Mouse (Mus musculus): ENCODE results near the gene Bcar1.

Bcar1 gene

GRCm38 (mm10) chr8:111716603-111717487, 26.8 kb downstream of the Bcar1 start:
- no peak for DNase-seq (ENCODE audit: low read depth, low spot score)

GRCm38 (mm10) chr8:111715514-111715913, 28.1 kb downstream of the Bcar1 start:
- no peak for DNase-seq (ENCODE audit: low read depth, low spot score)

- DNase-seq (ENCODE audit: low read depth, low spot score) = no peak
These were observed 29.3 kb downstream of the Bcar1 start for GRCm38 (mm10) chr8:111714295-111714694.

GRCm38 (mm10) chr8:111713817-111714216, 29.8 kb downstream of the Bcar1 start:
- DNase-seq (ENCODE audit: low read depth, low spot score) = no peak

- DNase-seq (ENCODE audit: low read depth, low spot score) = no peak
These were observed 30.3 kb downstream of the Bcar1 start for GRCm38 (mm10) chr8:111713291-111713690.

- DNase-seq (ENCODE audit: low read depth, low spot score) = no peak
These were observed 31.0 kb downstream of the Bcar1 start for GRCm38 (mm10) chr8:111712588-111712987.

GRCm38 (mm10) chr8:111712135-111712534, 31.5 kb downstream of the Bcar1 start:
- DNase-seq (ENCODE audit: low read depth, low spot score) = no peak

GRCm38 (mm10) chr8:111710777-111711485, 32.7 kb downstream of the Bcar1 start:
- DNase-seq (ENCODE audit: low read depth, low spot score) = no peak

- no peak for DNase-seq (ENCODE audit: low read depth, low spot score)
These were observed 34.4 kb downstream of the Bcar1 start for GRCm38 (mm10) chr8:111709223-111709622.

GRCm38 (mm10) chr8:111708265-111708664, 35.3 kb downstream of the Bcar1 start:
- DNase-seq (ENCODE audit: low read depth, low spot score) = no peak

GRCm38 (mm10) chr8:111705699-111706098, 37.9 kb downstream of the Bcar1 start:
- no peak for DNase-seq (ENCODE audit: low read depth, low spot score)

GRCm38 (mm10) chr8:111705222-111705621, 38.4 kb downstream of the Bcar1 start:
- no peak for DNase-seq (ENCODE audit: low read depth, low spot score)

GRCm38 (mm10) chr8:111704585-111704984, 39.0 kb downstream of the Bcar1 start:
- no peak for DNase-seq (ENCODE audit: low read depth, low spot score)

- DNase-seq (ENCODE audit: low read depth, low spot score) = no peak
These were observed 42.2 kb downstream of the Bcar1 start for GRCm38 (mm10) chr8:111701380-111701779.

GRCm38 (mm10) chr8:111700740-111701139, 42.9 kb downstream of the Bcar1 start:
- no peak for DNase-seq (ENCODE audit: low read depth, low spot score)

GRCm38 (mm10) chr8:111700201-111700600, 43.4 kb downstream of the Bcar1 start:
- DNase-seq (ENCODE audit: low read depth, low spot score) = no peak

GRCm38 (mm10) chr8:111699035-111699434, 44.6 kb downstream of the Bcar1 start:
- no peak for DNase-seq (ENCODE audit: low read depth, low spot score)

GRCm38 (mm10) chr8:111697655-111698054, 46.0 kb downstream of the Bcar1 start:
- no peak for DNase-seq (ENCODE audit: low read depth, low spot score)

GRCm38 (mm10) chr8:111695441-111695840, 48.2 kb downstream of the Bcar1 start:
- DNase-seq (ENCODE audit: low read depth, low spot score) = no peak

GRCm38 (mm10) chr8:111693261-111693741, 50.3 kb downstream of the Bcar1 start:
- DNase-seq (ENCODE audit: low read depth, low spot score) = no peak

- no peak for DNase-seq (ENCODE audit: low read depth, low spot score)
These were observed 52.6 kb downstream of the Bcar1 start, which contains the start of gene Ctrb1 for GRCm38 (mm10) chr8:111690960-111691445. Ctrb1 (minus strand) TSS chr8:111691010.

GRCm38 (mm10) chr8:111686881-111687280, 56.7 kb downstream of the Bcar1 start:
- no peak for DNase-seq (ENCODE audit: low read depth, low spot score)
